Mouse (Mus musculus) lung, embryonic 14.5 days (tissue): Measurements from ENCODE around the gene Lpar1. TPM values are rescaled to one million over a fixed set of nuclear protein-coding genes. Genes with fewer than 3 reads are reported as not detected.

ENCODE experiments used
- ATAC-seq: fragments of 200-750 bp; cut with Nextera tagmentation; 2 replicates; pipeline ENCODE4 v1.8.0; 2017; ENCODE audit warnings: mild to moderate bottlenecking, moderate TSS enrichment, moderate library complexity; ENCODE audit not compliant: insufficient read depth
- DNase-seq: peaks from one replicate; pipeline ENCODE4 v3.0.0-alpha.2; 2015
- H3K27ac ChIP-seq: fragments of 300-500 bp; sonication (generic); 2 replicates; pipeline ENCODE4 v1.5.1; 2014; ENCODE audit warnings: low read depth, mild to moderate bottlenecking, moderate library complexity
- H3K27me3 ChIP-seq: fragments of 300-500 bp; sonication (generic); 2 replicates; pipeline ENCODE4 v1.6.1; 2014; ENCODE audit warnings: low read length, control low read depth; ENCODE audit not compliant: insufficient read depth
- H3K36me3 ChIP-seq: fragments of 300-500 bp; sonication (generic); 2 replicates; pipeline ENCODE4 v1.6.1; 2014; ENCODE audit warnings: control low read depth; ENCODE audit not compliant: insufficient read depth
- H3K4me1 ChIP-seq: fragments of 300-500 bp; sonication (generic); 2 replicates; pipeline ENCODE4 v1.6.1; 2014; ENCODE audit warnings: antibody characterized with exemption, control low read depth; ENCODE audit not compliant: insufficient read depth
- H3K4me2 ChIP-seq: fragments of 300-500 bp; sonication (generic); 2 replicates; pipeline ENCODE4 v1.6.1; 2014; ENCODE audit warnings: mild to moderate bottlenecking
- H3K4me3 ChIP-seq: fragments of 300-500 bp; sonication (generic); 2 replicates; pipeline ENCODE4 v1.5.1; 2014; ENCODE audit warnings: low read depth, low read length
- H3K9ac ChIP-seq: fragments of 300-500 bp; sonication (generic); 2 replicates; pipeline ENCODE4 v1.6.1; 2014
- H3K9me3 ChIP-seq: fragments of 300-500 bp; sonication (generic); 2 replicates; pipeline ENCODE4 v1.6.1; 2016; ENCODE audit warnings: low read depth, low read length, control low read depth
- CTCF ChIP-seq: IDR thresholded peaks from 2 replicates; pipeline ENCODE4 v1.5.1; 2016; ENCODE audit warnings: antibody characterized with exemption, low read depth
- WGBS: fragments of 180-500 bp; shearing (Covaris S2); extraction: QIAGEN DNeasy Blood & Tissue Kit; methylation state at CpG from one replicate; pipeline ENCODE4 v1.1.7; 2014; 5-methylcytosine and 5-hydroxymethylcytosine counted together
- microRNA-seq: library from miRNA; unstranded; fragments of <30 nt; microRNA quantifications from one replicate; pipeline ENCODE4, GENCODE M21; 2016; ENCODE audit warnings: borderline number of aligned reads
- polyA plus RNA-seq: library from polyadenylated mRNA; unstranded; fragments of >200 nt; fragmentation: Nextera tagmentation; extraction: Ambion mirVana; gene quantifications from 2 replicates; pipeline ENCODE4 v1.2.1, GENCODE M21; 2014

Gene Lpar1
- polyA plus RNA-seq, 1 experiment from 2014 or later = 30.3 TPM

DNA sequence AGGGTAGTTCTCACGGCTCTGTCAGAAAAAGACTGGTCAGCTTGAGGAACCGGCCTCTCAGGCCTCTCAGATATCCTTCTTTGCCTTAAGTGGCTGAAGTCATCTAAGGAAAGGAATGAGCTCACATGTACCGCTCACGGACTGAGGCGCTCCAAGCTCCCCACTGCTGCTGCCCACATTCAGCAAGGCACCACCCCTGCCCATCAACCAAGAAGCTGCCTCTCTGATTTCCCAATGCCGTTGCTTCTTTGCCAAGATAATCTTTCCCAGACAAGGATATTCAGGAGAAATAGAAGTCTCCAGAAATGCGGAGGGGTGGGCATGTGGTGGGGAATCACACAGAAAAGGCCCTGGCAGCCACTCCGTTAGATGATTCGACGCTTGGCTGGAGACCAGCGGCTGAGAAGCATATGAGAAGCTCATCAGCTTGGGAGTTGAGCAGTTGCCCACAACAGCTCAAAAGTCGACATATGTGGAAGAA lies 152.8 kb downstream of the Lpar1 start:
- H3K36me3 ChIP-seq = no peaks in the 10 kb centered on the region
- ATAC-seq = peak; percentile 35; the same call in 1 of the 2 replicates
- peak; percentile 64 for DNase-seq
- H3K9me3 ChIP-seq = no peaks in the 10 kb centered on the region
- WGBS = 65% methylated on average over 12 of the region's 12 CpGs
- H3K27ac ChIP-seq = no peak overlapping the region
- H3K27me3 ChIP-seq = no peaks in the 10 kb centered on the region
- no peak overlapping the region for H3K4me3 ChIP-seq
- no peak overlapping the region for H3K9ac ChIP-seq
- no peak overlapping the region for H3K4me2 ChIP-seq
- no peaks in the 10 kb centered on the region for H3K4me1 ChIP-seq
- TF ChIP-seq CTCF = no peak

Small RNA genes within 50 kb of the gene (microRNA-seq; reads per million reads assigned to microRNA genes)
- 1.2 reads per million for gene Mir3095

Other genes with a start within 250 kb of the Lpar1 start
- not detected in 2 replicates for gene Olfr267, start 233.8 kb upstream of the Lpar1 start, polyA plus RNA-seq